Mouse (Mus musculus) erythroblast, embryonic 14.5 days (primary cell): ENCODE data around the gene Mat2a.

Source experiments
- GATA1 ChIP-seq: IDR thresholded peaks from 2 replicates; pipeline ENCODE4 v1.6.1; 2012; ENCODE audit warnings: low read length, inconsistent platforms, mixed read lengths
- TAL1 ChIP-seq: IDR thresholded peaks from 3 replicates; pipeline ENCODE4 v1.6.1; 2012; ENCODE audit warnings: low read length, inconsistent platforms, mixed read lengths

GRCm38 (mm10) chr6:72410518-72410917 lies 28.8 kb downstream of the Mat2a start:
- TF ChIP-seq GATA1, result no peak
- no peak for TF ChIP-seq TAL1
